Mouse (Mus musculus) embryonic facial prominence, embryonic 15.5 days (tissue): ENCODE data around the gene Pibf1. TPM values are rescaled to one million over a fixed set of nuclear protein-coding genes. Genes with fewer than 3 reads are reported as not detected.

ENCODE experiments used
- ATAC-seq: fragments of 200-750 bp; cut with Nextera tagmentation; 2 replicates; pipeline ENCODE4 v1.8.0; 2017; ENCODE audit warnings: low read depth, moderate TSS enrichment; ENCODE audit not compliant: insufficient number of reproducible peaks, low FRiP score, low TSS enrichment
- H3K27ac ChIP-seq: fragments of 300-500 bp; sonication (generic); replicated peaks from 2 replicates; pipeline ENCODE4 v1.5.1; 2015; ENCODE audit warnings: mild to moderate bottlenecking, inconsistent platforms
- H3K27me3 ChIP-seq: fragments of 300-500 bp; sonication (generic); 2 replicates; pipeline ENCODE4 v1.6.1; 2015; ENCODE audit warnings: inconsistent platforms
- H3K36me3 ChIP-seq: fragments of 300-500 bp; sonication (generic); 2 replicates; pipeline ENCODE4 v1.6.1; 2015; ENCODE audit warnings: mild to moderate bottlenecking, inconsistent platforms
- H3K4me1 ChIP-seq: fragments of 300-500 bp; sonication (generic); 2 replicates; pipeline ENCODE4 v1.6.1; 2015; ENCODE audit warnings: inconsistent platforms
- H3K4me2 ChIP-seq: fragments of 300-500 bp; sonication (generic); replicated peaks from 2 replicates; pipeline ENCODE4 v1.6.1; 2015; ENCODE audit warnings: mild to moderate bottlenecking, inconsistent platforms
- H3K4me3 ChIP-seq: fragments of 300-500 bp; sonication (generic); replicated peaks from 2 replicates; pipeline ENCODE4 v1.5.1; 2015; ENCODE audit warnings: mild to moderate bottlenecking, inconsistent platforms
- H3K9ac ChIP-seq: fragments of 300-500 bp; sonication (generic); 2 replicates; pipeline ENCODE4 v1.6.1; 2015; ENCODE audit warnings: inconsistent platforms
- H3K9me3 ChIP-seq: fragments of 300-500 bp; sonication (generic); replicated peaks from 2 replicates; pipeline ENCODE4 v1.6.1; 2016; ENCODE audit warnings: inconsistent platforms
- WGBS: fragments of 180-500 bp; shearing (Covaris S2); methylation state at CpG from one replicate; pipeline ENCODE4 v1.1.7; 2015; 5-methylcytosine and 5-hydroxymethylcytosine counted together
- polyA plus RNA-seq: library from polyadenylated mRNA; unstranded; fragments of >200 nt; fragmentation: Nextera tagmentation; extraction: Ambion mirVana; gene quantifications from 2 replicates; pipeline ENCODE4 v1.2.1, GENCODE M21; 2015

Gene Pibf1
- polyA plus RNA-seq, 1 experiment from 2014 or later = 19.9 TPM

- 60% methylated on average over 5 of the region's 5 CpGs for WGBS
- Histone ChIP-seq H3K4me3 (no peak overlapping the region), H3K4me2 (no peak overlapping the region), H3K27ac (no peak overlapping the region), H3K36me3 (no peaks in the 10 kb centered on the region), H3K9ac (no peak overlapping the region), H3K27me3 (no peaks in the 10 kb centered on the region), H3K9me3 (no peaks in the 10 kb centered on the region), H3K4me1 (no peaks in the 10 kb centered on the region)
- ATAC-seq = no peak
Observed at GRCm38 (mm10) chr14:99266749-99267148, 167.5 kb downstream of the Pibf1 start.

DNA sequence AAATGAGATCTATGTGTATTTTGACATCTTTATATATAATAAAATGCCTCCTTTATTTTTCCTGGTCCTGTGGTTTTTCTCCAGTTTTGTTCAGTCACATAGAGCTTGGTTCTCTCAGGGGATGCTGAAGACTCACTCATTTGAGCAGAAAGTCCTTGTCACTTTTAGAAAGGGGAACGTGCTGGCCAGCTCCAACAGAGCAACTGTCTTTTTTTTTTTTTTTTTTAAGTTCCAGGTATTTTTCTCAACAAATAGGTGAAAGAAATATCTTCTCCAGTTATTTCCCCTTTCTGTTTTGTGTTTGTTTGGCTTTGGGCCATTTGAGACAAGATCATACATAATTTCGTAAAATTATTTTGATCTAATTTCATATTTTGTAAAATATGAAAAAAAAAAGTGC, 174.8 kb downstream of the Pibf1 start:
- Histone ChIP-seq H3K27ac (no peak overlapping the region), H3K4me3 (no peak overlapping the region), H3K4me2 (no peak overlapping the region), H3K27me3 (no peaks in the 10 kb centered on the region), H3K9me3 (no peaks in the 10 kb centered on the region), H3K36me3 (no peaks in the 10 kb centered on the region), H3K4me1 (no peaks in the 10 kb centered on the region), H3K9ac (no peak overlapping the region)
- no peak for ATAC-seq
- WGBS = 58% methylated on average over 2 of the region's 2 CpGs

GRCm38 (mm10) chr14:99275827-99276226, 176.6 kb downstream of the Pibf1 start:
- no peak overlapping the region for H3K9ac ChIP-seq
- H3K27me3 ChIP-seq = no peaks in the 10 kb centered on the region
- no peak overlapping the region for H3K4me3 ChIP-seq
- H3K4me1 ChIP-seq = no peaks in the 10 kb centered on the region
- H3K36me3 ChIP-seq = no peaks in the 10 kb centered on the region
- H3K9me3 ChIP-seq = no peaks in the 10 kb centered on the region
- no peak for ATAC-seq
- no peak overlapping the region for H3K4me2 ChIP-seq
- 46% methylated on average over 4 of the region's 4 CpGs for WGBS
- H3K27ac ChIP-seq = no peak overlapping the region

DNA sequence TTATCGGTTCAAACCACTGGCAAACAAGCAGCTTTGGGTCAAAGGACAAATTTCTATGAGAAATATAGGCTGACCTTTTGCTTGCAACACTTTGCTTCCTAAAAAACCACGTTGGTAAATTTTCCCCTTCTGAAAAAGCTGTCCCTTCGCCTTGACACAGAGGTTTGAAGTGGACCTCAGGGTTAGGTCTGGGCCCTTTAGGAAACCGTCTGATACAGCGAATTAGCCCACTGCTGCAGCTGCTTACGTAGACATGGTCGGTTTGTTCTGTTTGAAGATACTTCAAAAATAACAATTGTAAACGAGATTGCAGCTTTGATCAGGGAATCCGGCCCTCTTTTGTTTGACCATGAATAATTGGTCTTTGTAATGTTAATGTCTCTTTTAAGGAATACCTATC, 179.1 kb downstream of the Pibf1 start:
- H3K27me3 ChIP-seq = no peaks in the 10 kb centered on the region
- H3K4me1 ChIP-seq = no peaks in the 10 kb centered on the region
- no peak overlapping the region for H3K9ac ChIP-seq
- no peak overlapping the region for H3K4me2 ChIP-seq
- no peak for ATAC-seq
- 41% methylated on average over 9 of the region's 9 CpGs for WGBS
- no peaks in the 10 kb centered on the region for H3K9me3 ChIP-seq
- H3K27ac ChIP-seq = no peak overlapping the region
- no peak overlapping the region for H3K4me3 ChIP-seq
- no peaks in the 10 kb centered on the region for H3K36me3 ChIP-seq

DNA sequence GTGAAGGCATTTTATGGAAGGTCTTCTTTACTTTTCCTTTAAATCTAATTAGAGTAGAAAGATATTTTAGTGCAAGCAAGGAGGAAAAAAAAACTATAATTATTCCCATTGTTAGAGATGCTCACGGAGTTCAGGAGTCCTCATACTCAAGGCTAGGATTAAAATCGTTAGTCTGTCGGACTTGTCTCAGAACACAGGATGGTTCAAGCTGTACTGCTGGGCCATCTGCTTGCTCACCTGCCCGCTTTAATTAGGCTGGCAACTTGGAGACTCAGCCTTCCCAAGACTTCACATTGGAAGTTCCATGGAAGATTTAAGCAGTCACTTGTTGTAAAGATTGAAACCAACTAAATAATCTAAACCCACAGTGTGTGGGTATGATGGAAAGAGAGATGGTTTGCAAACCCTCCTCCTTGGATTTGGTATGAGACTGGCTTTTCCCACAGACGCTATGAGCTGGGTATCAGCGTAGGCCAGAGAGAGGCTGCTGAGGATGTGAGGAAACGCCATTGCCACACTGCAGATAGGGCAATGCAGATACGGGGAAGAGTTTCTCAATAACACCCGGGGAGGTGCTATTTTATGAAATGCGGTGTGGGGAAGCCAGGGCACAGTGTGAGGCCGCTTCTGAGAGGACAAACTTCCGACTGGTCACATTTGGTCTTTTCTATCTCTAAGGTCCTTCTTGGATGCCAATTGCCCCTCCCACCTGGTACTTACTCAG, 179.7 kb downstream of the Pibf1 start:
- Histone ChIP-seq H3K27ac (no peak overlapping the region), H3K9me3 (no peaks in the 10 kb centered on the region), H3K27me3 (no peaks in the 10 kb centered on the region), H3K4me3 (no peak overlapping the region), H3K4me1 (no peaks in the 10 kb centered on the region), H3K4me2 (no peak overlapping the region), H3K9ac (no peak overlapping the region), H3K36me3 (no peaks in the 10 kb centered on the region)
- WGBS = 66% methylated on average over 12 of the region's 12 CpGs
- no peak for ATAC-seq

DNA sequence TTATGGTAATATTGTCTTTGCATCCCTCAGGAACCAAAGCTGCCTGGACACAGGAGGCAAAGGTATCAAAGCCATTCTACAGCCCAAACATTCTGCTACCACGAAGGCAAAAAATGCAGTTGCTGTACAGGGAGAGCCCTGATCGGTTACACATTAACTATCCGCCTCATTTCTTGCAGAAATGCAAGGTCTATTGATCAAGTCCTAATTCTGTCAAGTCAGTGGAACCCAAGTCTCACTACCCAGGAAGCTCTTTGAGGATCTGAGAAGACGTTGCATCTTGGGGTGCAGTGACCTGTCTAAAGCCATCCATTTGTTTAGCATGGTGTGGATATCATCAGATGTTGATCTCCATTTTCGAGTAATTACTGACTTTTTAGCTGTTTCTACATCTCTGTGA, 181.2 kb downstream of the Pibf1 start:
- no peak overlapping the region for H3K27ac ChIP-seq
- ATAC-seq = no peak
- H3K9me3 ChIP-seq = no peaks in the 10 kb centered on the region
- no peak overlapping the region for H3K4me2 ChIP-seq
- no peak overlapping the region for H3K9ac ChIP-seq
- no peaks in the 10 kb centered on the region for H3K4me1 ChIP-seq
- no peaks in the 10 kb centered on the region for H3K36me3 ChIP-seq
- WGBS = 82% methylated on average over 5 of the region's 5 CpGs
- no peaks in the 10 kb centered on the region for H3K27me3 ChIP-seq
- H3K4me3 ChIP-seq = no peak overlapping the region

DNA sequence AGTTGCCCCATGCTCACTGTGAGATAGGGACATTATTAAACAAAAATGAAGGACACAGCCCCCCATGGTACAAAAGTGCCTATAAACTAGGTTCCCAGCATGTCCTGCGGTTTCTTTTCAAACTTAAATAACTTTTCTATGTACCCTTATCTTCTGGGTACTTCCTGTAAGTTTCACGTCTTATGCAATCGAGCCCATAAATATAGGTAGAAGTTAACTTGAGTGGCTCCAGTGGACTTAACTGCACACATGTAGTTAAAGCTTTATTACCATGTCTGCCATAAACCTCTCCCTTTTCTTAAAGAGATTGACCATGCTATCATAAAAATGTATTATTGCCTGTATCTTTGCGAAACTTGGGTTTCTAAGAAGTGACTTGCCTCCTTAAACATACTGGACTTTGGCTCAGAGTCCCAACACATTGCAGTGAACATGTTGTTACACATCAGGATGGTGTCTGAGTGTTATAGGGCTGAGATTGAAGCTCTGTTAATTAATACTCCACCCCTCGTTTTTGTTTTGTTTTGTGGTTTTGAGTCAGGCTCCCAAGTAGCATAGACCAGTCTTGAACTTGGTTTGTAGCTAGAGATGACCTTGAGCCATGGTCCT, 181.7 kb downstream of the Pibf1 start:
- H3K27me3 ChIP-seq = no peaks in the 10 kb centered on the region
- no peak overlapping the region for H3K4me2 ChIP-seq
- 86% methylated on average over 5 of the region's 5 CpGs for WGBS
- H3K4me3 ChIP-seq = no peak overlapping the region
- H3K4me1 ChIP-seq = no peaks in the 10 kb centered on the region
- no peak overlapping the region for H3K27ac ChIP-seq
- no peak overlapping the region for H3K9ac ChIP-seq
- H3K36me3 ChIP-seq = no peaks in the 10 kb centered on the region
- no peak for ATAC-seq
- no peaks in the 10 kb centered on the region for H3K9me3 ChIP-seq

- H3K4me1 ChIP-seq = no peaks in the 10 kb centered on the region
- H3K4me3 ChIP-seq = no peak overlapping the region
- H3K9me3 ChIP-seq = no peaks in the 10 kb centered on the region
- no peak overlapping the region for H3K9ac ChIP-seq
- no peak for ATAC-seq
- H3K4me2 ChIP-seq = no peak overlapping the region
- H3K27me3 ChIP-seq = no peaks in the 10 kb centered on the region
- WGBS = 82% methylated on average over 3 of the region's 4 CpGs
- no peaks in the 10 kb centered on the region for H3K36me3 ChIP-seq
- no peak overlapping the region for H3K27ac ChIP-seq
Observed at GRCm38 (mm10) chr14:99285486-99285885, 186.3 kb downstream of the Pibf1 start.

DNA sequence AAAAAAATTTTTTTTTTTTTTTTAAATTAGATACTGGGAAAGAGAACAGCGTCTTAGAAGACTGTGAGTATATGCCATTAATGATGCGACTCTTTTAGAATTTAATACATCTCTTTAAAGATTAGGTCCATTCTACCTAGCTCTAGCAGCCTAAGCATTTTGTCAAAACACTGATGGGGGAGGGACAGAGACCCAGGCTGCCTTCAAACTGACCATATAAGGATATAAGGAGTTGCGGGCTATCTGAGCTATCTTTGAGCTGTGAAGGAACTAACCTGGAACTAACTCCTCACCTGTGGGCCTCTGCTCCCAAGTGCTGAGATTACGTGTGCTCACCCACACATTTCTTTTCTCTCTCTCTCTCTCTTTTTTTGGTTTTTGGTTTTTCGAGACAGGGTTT, 193.0 kb downstream of the Pibf1 start:
- WGBS = 92% methylated on average over 5 of the region's 5 CpGs
- no peak overlapping the region for H3K9ac ChIP-seq
- no peaks in the 10 kb centered on the region for H3K9me3 ChIP-seq
- H3K4me1 ChIP-seq = no peaks in the 10 kb centered on the region
- no peaks in the 10 kb centered on the region for H3K36me3 ChIP-seq
- no peak overlapping the region for H3K27ac ChIP-seq
- H3K27me3 ChIP-seq = no peaks in the 10 kb centered on the region
- H3K4me2 ChIP-seq = no peak overlapping the region
- ATAC-seq = no peak
- no peak overlapping the region for H3K4me3 ChIP-seq

DNA sequence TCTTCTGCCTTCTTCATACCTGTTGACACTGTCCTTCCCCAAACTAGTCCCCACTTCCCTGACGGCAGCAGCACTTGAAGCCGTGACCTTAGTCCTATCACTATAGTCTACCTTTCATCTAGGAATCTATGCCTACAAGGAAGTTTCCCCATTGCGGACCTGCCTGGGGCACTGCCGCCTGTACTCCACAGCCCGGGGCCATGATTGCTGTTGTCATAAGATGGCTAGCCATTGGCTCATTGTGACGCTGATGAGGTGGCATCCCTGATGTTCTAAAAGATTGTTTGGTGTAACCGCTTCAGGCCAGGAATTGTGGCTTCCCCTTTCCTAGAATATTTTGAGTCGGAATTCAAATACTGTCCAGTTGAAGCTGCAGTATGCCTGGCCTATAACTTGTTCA, 195.2 kb downstream of the Pibf1 start:
- no peaks in the 10 kb centered on the region for H3K9me3 ChIP-seq
- no peak overlapping the region for H3K27ac ChIP-seq
- 83% methylated on average over 8 of the region's 8 CpGs for WGBS
- no peak overlapping the region for H3K9ac ChIP-seq
- no peaks in the 10 kb centered on the region for H3K36me3 ChIP-seq
- H3K27me3 ChIP-seq = no peaks in the 10 kb centered on the region
- no peaks in the 10 kb centered on the region for H3K4me1 ChIP-seq
- no peak for ATAC-seq
- H3K4me2 ChIP-seq = no peak overlapping the region
- no peak overlapping the region for H3K4me3 ChIP-seq

DNA sequence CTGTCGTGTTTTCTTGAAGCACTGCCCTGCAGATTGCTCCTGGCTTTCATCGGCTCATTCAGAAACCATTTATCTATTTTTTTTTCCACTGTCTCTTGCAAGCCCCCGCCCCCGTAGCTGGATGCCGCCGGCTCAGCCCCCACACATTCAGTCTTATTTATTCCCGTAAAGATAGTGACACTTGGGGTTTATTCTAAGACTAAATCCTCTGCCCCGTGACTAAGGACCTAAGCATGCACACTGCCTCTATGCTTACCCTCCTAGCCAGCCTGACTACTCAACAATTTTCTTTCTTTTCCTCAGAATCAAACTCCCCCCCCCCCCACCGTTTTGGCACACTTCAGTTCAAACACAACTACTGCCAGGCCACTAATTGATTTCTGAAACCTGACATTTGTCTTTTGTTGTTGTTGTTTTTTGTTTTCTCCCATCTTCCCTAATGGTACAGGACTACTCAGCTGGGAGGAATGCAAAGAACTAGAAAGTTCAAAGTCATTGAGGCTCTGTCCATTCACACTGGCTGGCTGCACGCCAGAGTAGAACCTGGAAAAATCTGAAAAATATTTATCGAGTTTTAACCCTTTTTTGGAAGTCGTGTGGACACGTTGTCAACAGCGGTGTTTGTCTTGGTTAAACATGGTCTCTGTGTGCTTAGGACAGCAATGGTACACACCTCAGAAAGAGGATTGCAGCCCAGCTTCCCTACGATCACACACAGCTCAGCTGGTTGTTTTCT, 196.6 kb downstream of the Pibf1 start:
- no peak for ATAC-seq
- H3K4me1 ChIP-seq = no peaks in the 10 kb centered on the region

More for the DNA sequence above, 196.6 kb downstream of the Pibf1 start:
- H3K9me3 ChIP-seq = no peaks in the 10 kb centered on the region
- H3K36me3 ChIP-seq = no peaks in the 10 kb centered on the region
- no peak overlapping the region for H3K4me3 ChIP-seq
- no peak overlapping the region for H3K4me2 ChIP-seq
- no peak overlapping the region for H3K9ac ChIP-seq
- no peak overlapping the region for H3K27ac ChIP-seq
- no peaks in the 10 kb centered on the region for H3K27me3 ChIP-seq
- 55% methylated on average over 15 of the region's 15 CpGs for WGBS
